Mouse (Mus musculus) erythroblast, embryonic 14.5 days (primary cell): ENCODE results near the gene Paqr5.

ENCODE experiments used
- GATA1 ChIP-seq: IDR thresholded peaks from 2 replicates; pipeline ENCODE4 v1.6.1; 2012; ENCODE audit warnings: low read length, inconsistent platforms, mixed read lengths
- TAL1 ChIP-seq: IDR thresholded peaks from 3 replicates; pipeline ENCODE4 v1.6.1; 2012; ENCODE audit warnings: low read length, inconsistent platforms, mixed read lengths

DNA sequence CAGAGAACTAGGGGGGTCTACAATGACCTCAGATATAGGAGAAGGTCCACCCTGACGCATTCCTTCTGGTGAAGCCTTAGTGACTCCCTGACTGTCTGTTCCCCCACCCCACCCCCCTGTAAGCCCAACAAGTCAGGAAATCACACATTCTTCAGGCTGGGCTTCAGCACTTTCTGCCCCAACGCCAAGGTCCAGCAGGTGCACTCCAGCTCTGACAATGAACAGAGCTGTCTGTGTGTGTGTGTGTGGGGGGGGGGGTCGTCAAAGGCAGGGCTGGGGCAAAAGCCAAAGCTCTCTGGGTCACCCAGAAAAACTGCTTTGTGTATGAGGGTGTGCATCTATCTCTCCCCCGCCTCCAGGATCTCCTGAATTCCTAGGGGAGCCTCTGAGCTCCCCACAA lies 2.8 kb downstream of the Paqr5 start:
- no peak for TF ChIP-seq GATA1
- no peak for TF ChIP-seq TAL1
